ENCODE assay signal across 10 mouse cellular contexts in genomic region chr2:92727241-92727640, GRCm38 (mm10).
A peak's percentile ranks its signal among the peaks of the same experiment; 100 is the strongest.
DNase-seq lines count a peak whose midpoint lies in the region; TF ChIP-seq lines count a peak whose summit lies in the region.
"Had no signal": no experiment of that assay in that cellular context is flagged by ENCODE, and none has a peak within 500 bp of the region (broad histone marks: within the 10 kb centered on the region; RNA-seq: fewer than 3 reads in every experiment).

No protein-coding gene starts in this region.

- H3K27ac ChIP-seq in kidney, adult 2 months (ENCODE audit: insufficient read depth, low read depth, low read length) = no peak overlapping the region
- 0 out of 2 replicates have a peak overlapping the region, but pooled peaks have one; percentile 36 for H3K27ac ChIP-seq in limb, embryonic 10.5 days
- H3K27ac ChIP-seq: limb, embryonic 12.5 days; neural tube, embryonic 12.5 days had no signal

- peak; percentile 85 to 91 for DNase-seq in adrenal gland, adult (ENCODE audit: inconsistent age in 2 of 2, low spot score in 1 of 2)
- no peak for DNase-seq in adrenal gland, postnatal 4 days (ENCODE audit: low spot score in 2 of 2)
- peak; percentile 8 for DNase-seq in kidney, adult 2 months
- DNase-seq in kidney, adult 9 months = no peak
- DNase-seq in adrenal gland, adult 8-10 months = peak; percentile 78
- DNase-seq in limb, embryonic 10.5 days (ENCODE audit: low spot score) = no peak
- DNase-seq in urinary bladder, postnatal 14 days (ENCODE audit: low spot score) = no peak
- DNase-seq in left cerebral cortex, postnatal 14 days (ENCODE audit: low spot score in 2 of 2) = no peak

- H3K36me3 ChIP-seq in kidney, adult 2 months (ENCODE audit: control insufficient read depth, insufficient read depth, low read length) = no peaks in the 10 kb centered on the region
- no peaks in the 10 kb centered on the region for H3K36me3 ChIP-seq in limb, embryonic 10.5 days
- H3K36me3 ChIP-seq: limb, embryonic 12.5 days; neural tube, embryonic 12.5 days had no signal

- intact Hi-C loops in left cerebral cortex, postnatal 14 days (cut with DNase I) = no loop called here

- no peak for TF ChIP-seq CTCF in kidney, adult 2 months (conservative IDR thresholded peaks at IDR 0.05; ENCODE audit: insufficient read depth, insufficient read length, low read depth, low read length)

- no peaks in the 10 kb centered on the region for H3K27me3 ChIP-seq in kidney, adult 2 months (replicated peaks; ENCODE audit: control insufficient read depth, insufficient read depth, low read length)
- no peaks in the 10 kb centered on the region for H3K27me3 ChIP-seq in limb, embryonic 10.5 days (ENCODE audit: low read depth, poor library complexity, severe bottlenecking)
- H3K27me3 ChIP-seq: limb, embryonic 12.5 days had no signal

- TF ChIP-seq POLR2A in kidney, adult 2 months (IDR thresholded peaks at IDR 0.05; ENCODE audit: low read depth, low read length) = no peak

- H3K9me3 ChIP-seq in limb, embryonic 10.5 days (replicated peaks) = no peaks in the 10 kb centered on the region
- H3K9me3 ChIP-seq: limb, embryonic 12.5 days; neural tube, embryonic 12.5 days had no signal

- H3K4me1 ChIP-seq in kidney, adult 2 months (ENCODE audit: control insufficient read depth, insufficient read depth, low read length) = no peaks in the 10 kb centered on the region
- peaks cover 9% of the 10 kb centered on the region for H3K4me1 ChIP-seq in limb, embryonic 10.5 days
- H3K4me1 ChIP-seq: limb, embryonic 12.5 days had no signal

- H3K4me3 ChIP-seq in kidney, adult 2 months (ENCODE audit: insufficient read depth, low read depth, low read length) = no peak overlapping the region
- no peak overlapping the region for H3K4me3 ChIP-seq in limb, embryonic 10.5 days
- H3K4me3 ChIP-seq: limb, embryonic 12.5 days; neural tube, embryonic 12.5 days had no signal

- 72% methylated on average over 2 of the region's 2 CpGs for WGBS in kidney, adult 2 months
- 94% methylated on average over 2 of the region's 2 CpGs for WGBS in limb, embryonic 10.5 days

Comparison
In these comparisons a context has a peak if more than half of its experiments do, and no peak if none do; other contexts are left out.
1. DNase-seq: peak in adrenal gland, adult (2 of 2), kidney, adult 2 months (single experiment) and adrenal gland, adult 8-10 months (single experiment); none in adrenal gland, postnatal 4 days (0 of 2), kidney, adult 9 months (single experiment), limb, embryonic 10.5 days (single experiment), urinary bladder, postnatal 14 days (single experiment) and left cerebral cortex, postnatal 14 days (0 of 2).